8 mouse cellular contexts compared by ENCODE assay signal in the genomic region with DNA sequence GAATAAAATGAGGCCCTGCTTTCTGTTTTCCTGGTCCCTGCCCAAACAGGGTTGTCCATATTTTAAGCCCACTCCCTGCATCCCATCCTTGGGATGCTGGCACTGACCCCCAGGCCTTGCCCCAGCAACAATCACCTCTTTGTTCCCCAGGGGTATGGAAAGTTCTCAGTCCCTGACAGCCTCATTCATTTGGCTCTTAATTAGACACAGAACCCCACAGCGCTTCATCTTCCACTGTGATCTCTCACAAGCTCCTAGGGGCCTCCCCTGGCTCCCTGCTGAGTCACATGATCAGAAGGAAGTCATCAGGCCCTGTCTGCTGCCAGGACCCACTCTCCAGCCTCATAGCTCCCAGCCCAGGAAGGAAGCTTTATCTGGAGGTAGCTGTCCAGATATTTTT.
DNase-seq lines count a peak whose midpoint lies in the region; ATAC-seq and TF ChIP-seq lines count a peak whose summit lies in the region.

No protein-coding gene starts in this region.

- H3K4me2 ChIP-seq in CH12.LX (ENCODE audit: insufficient read depth, low read depth, poor library complexity, severe bottlenecking): no peak overlapping the region
- H3K4me2 ChIP-seq in embryonic facial prominence, embryonic 12.5 days (replicated peaks): no peak overlapping the region
- no peak overlapping the region for H3K4me2 ChIP-seq in intestine, embryonic 15.5 days (replicated peaks)

- H3K27me3 ChIP-seq in CH12.LX (replicated peaks): no peaks in the 10 kb centered on the region
- H3K27me3 ChIP-seq in embryonic facial prominence, embryonic 12.5 days: no peaks in the 10 kb centered on the region
- no peaks in the 10 kb centered on the region for H3K27me3 ChIP-seq in intestine, embryonic 15.5 days (replicated peaks)

- H3K36me3 ChIP-seq in CH12.LX (replicated peaks in 1 of 2; ENCODE audit: control insufficient read depth in 1 of 2, insufficient read depth in 1 of 2, low read length in 1 of 2): peaks cover 0 to 12% of the 10 kb centered on the region in 2 experiments
- no peaks in the 10 kb centered on the region for H3K36me3 ChIP-seq in embryonic facial prominence, embryonic 12.5 days
- no peaks in the 10 kb centered on the region for H3K36me3 ChIP-seq in intestine, embryonic 15.5 days

- H3K79me2 ChIP-seq in CH12.LX (replicated peaks; ENCODE audit: control insufficient read depth, extremely low read depth, insufficient read depth, poor library complexity, severe bottlenecking): no peaks in the 10 kb centered on the region

- H3K4me3 ChIP-seq in CH12.LX (replicated peaks in 1 of 3; ENCODE audit: low read depth in 2 of 3, low read length in 2 of 3, poor library complexity in 1 of 3): no peak overlapping the region
- H3K4me3 ChIP-seq in embryonic facial prominence, embryonic 12.5 days: no peak overlapping the region
- no peak overlapping the region for H3K4me3 ChIP-seq in intestine, embryonic 15.5 days (replicated peaks)

- no peaks in the 10 kb centered on the region for H3K9me3 ChIP-seq in CH12.LX (replicated peaks; ENCODE audit: low read length)
- no peaks in the 10 kb centered on the region for H3K9me3 ChIP-seq in embryonic facial prominence, embryonic 12.5 days
- no peaks in the 10 kb centered on the region for H3K9me3 ChIP-seq in intestine, embryonic 15.5 days

- dilution Hi-C loops in CH12.LX (cut with MboI; ENCODE audit: extremely low pct_ligation_motif_present, extremely low pct_unique_long_range_greater_than_20kb, low sequenced_read_pairs): no loop called here

- TF ChIP-seq CTCF in CH12.LX (conservative IDR thresholded peaks at IDR 0.05 in 1 of 2, IDR thresholded peaks at IDR 0.05 in 1 of 2; ENCODE audit: low read depth in 2 of 2, low read length in 2 of 2): no peak

- no peak for TF ChIP-seq EP300 in CH12.LX (IDR thresholded peaks at IDR 0.05; ENCODE audit: low read length)

- 13% methylated on average over 1 of the region's 1 CpGs for WGBS in embryonic facial prominence, embryonic 12.5 days
- WGBS in intestine, embryonic 15.5 days: 35% methylated on average over 1 of the region's 1 CpGs

- no peak for TF ChIP-seq RAD21 in CH12.LX (IDR thresholded peaks at IDR 0.05; ENCODE audit: low read depth, low read length)

- no peak for ATAC-seq in embryonic facial prominence, embryonic 12.5 days (ENCODE audit: insufficient number of reproducible peaks, insufficient read depth, low FRiP score, low TSS enrichment)
- peak; percentile 45; the same call in 1 of the 2 replicates for ATAC-seq in intestine, embryonic 15.5 days
- no peak for ATAC-seq in monocyte, adult 5-6 weeks (replicated peaks; ENCODE audit: insufficient number of reproducible peaks, low FRiP score, low TSS enrichment, poor library complexity, severe bottlenecking)
- ATAC-seq in inflammation-experienced regulatory T-cells, adult 6 months: no peak

- DNase-seq in gastrocnemius, adult 18-20 months (ENCODE audit: low spot score): peak; percentile 5
- no peak for DNase-seq in gastrocnemius, postnatal 10 days
- peak; percentile 64 for DNase-seq in CH12.LX (ENCODE audit: extremely low read depth)
- no peak for DNase-seq in right cerebral cortex, postnatal 4 days

- in situ Hi-C loops in CH12.LX (cut with MboI; ENCODE audit: low pct_ligation_motif_present, low pct_unique_long_range_greater_than_20kb, low sequenced_read_pairs): no loop called here

- no peak for TF ChIP-seq POLR2A in CH12.LX (IDR thresholded peaks at IDR 0.05; ENCODE audit: low read depth, low read length)

- H3K27ac ChIP-seq in CH12.LX (ENCODE audit: insufficient read depth, low read depth): no peak overlapping the region
- H3K27ac ChIP-seq in embryonic facial prominence, embryonic 12.5 days: 0 out of 2 replicates have a peak overlapping the region, but pooled peaks have one; percentile 8
- no peak overlapping the region for H3K27ac ChIP-seq in intestine, embryonic 15.5 days

- H3K9ac ChIP-seq in CH12.LX (ENCODE audit: insufficient read depth, low read depth): no peak overlapping the region
- H3K9ac ChIP-seq in embryonic facial prominence, embryonic 12.5 days: no peak overlapping the region
- H3K9ac ChIP-seq in intestine, embryonic 15.5 days: no peak overlapping the region

- peaks cover 4 to 44% of the 10 kb centered on the region in 2 experiments for H3K4me1 ChIP-seq in CH12.LX (ENCODE audit: control insufficient read depth in 1 of 2, insufficient read depth in 2 of 2)
- peaks cover 10% of the 10 kb centered on the region for H3K4me1 ChIP-seq in embryonic facial prominence, embryonic 12.5 days
- H3K4me1 ChIP-seq in intestine, embryonic 15.5 days (replicated peaks): no peaks in the 10 kb centered on the region

TF ChIP-seq in CH12.LX, 34 proteins besides CTCF, POLR2A, EP300 and RAD21:
- no peak for TF ChIP-seq PAX5 (IDR thresholded peaks at IDR 0.05; ENCODE audit: low read length)
- no peak for TF ChIP-seq ETS1 (conservative IDR thresholded peaks at IDR 0.05; ENCODE audit: low read depth, low read length)
- TF ChIP-seq RCOR1 (conservative IDR thresholded peaks at IDR 0.05; ENCODE audit: low read depth, low read length): 0 out of 2 replicates have a peak, but pooled peaks have one; percentile 23
- no peak for TF ChIP-seq MEF2A (IDR thresholded peaks at IDR 0.05; ENCODE audit: borderline replicate concordance, low read depth, low read length)
- TF ChIP-seq MAX (IDR thresholded peaks at IDR 0.05; ENCODE audit: low read length): no peak
- peak; percentile 52 for TF ChIP-seq USF1 (IDR thresholded peaks at IDR 0.05; ENCODE audit: low read depth, low read length)
- 0 out of 2 replicates have a peak, but pooled peaks have one; percentile 29 for TF ChIP-seq BHLHE40 (IDR thresholded peaks at IDR 0.05; ENCODE audit: low read depth, low read length)
TF ChIP-seq in CH12.LX: peak in this region for 3.

Comparison
In these comparisons a context has a peak if more than half of its experiments do, and no peak if none do; other contexts are left out.
1. DNase-seq: peak in gastrocnemius, adult 18-20 months (single experiment) and CH12.LX (single experiment); none in gastrocnemius, postnatal 10 days (single experiment) and right cerebral cortex, postnatal 4 days (single experiment).